39 mouse cellular contexts compared by ENCODE assay signal in the genomic region with DNA sequence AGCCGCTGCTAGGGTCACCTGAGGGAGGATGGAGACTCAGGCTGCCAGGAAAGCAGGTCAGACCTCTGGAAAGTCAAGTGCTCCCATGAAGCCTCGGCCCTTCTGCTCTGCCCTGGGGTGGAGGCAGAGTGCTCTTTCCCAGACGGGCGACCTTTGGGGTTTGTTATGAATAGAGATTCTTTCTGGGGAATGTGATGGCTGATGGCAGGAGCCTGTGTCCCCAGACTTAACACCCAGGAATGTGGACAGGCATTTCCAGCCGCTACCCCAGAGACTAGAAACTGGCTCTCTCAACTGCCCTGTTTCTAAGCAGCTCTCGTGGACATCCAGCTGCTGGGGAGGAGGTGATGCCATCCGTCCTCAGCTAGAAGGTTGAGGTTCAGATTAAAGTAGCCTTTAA. TPM values are rescaled to one million over a fixed set of nuclear protein-coding genes. Genes with fewer than 3 reads are reported as not detected.
DNase-seq lines count a peak whose midpoint lies in the region; ATAC-seq and TF ChIP-seq lines count a peak whose summit lies in the region.
"Had no signal": no experiment of that assay in that cellular context is flagged by ENCODE, and none has a peak within 500 bp of the region (broad histone marks: within the 10 kb centered on the region; RNA-seq: fewer than 3 reads in every experiment).

No protein-coding gene starts in this region.

- no peak for DNase-seq in forebrain, postnatal 0 days
- DNase-seq in lung, adult 18-20 months = peak; percentile 53 to 59
- DNase-seq in lung, adult 2 months = no peak
- peak; percentile 75 for DNase-seq in lung, postnatal 0 days (ENCODE audit: low spot score)
- DNase-seq in lung, postnatal 4 days = peak; percentile 41 to 80
- DNase-seq in thymus, postnatal 25 days = no peak
- no peak for DNase-seq in spleen, adult 12 weeks (ENCODE audit: low spot score)
- DNase-seq: adrenal gland, postnatal 14 days; cerebellum, adult 11 months; cerebellum, postnatal 10 days; gastrocnemius, postnatal 36 days; heart, postnatal 36 days; kidney, adult 2 months; kidney, postnatal 4 days; liver; midbrain, embryonic 14.5 days; right cerebral cortex, postnatal 25 days; spleen, adult 18-20 months; thymus, adult 18-20 months had no signal

- H3K9me3 ChIP-seq in forebrain, postnatal 0 days (ENCODE audit: low read length) = no peaks in the 10 kb centered on the region
- no peaks in the 10 kb centered on the region for H3K9me3 ChIP-seq in forebrain, embryonic 13.5 days (replicated peaks)
- H3K9me3 ChIP-seq in lung, postnatal 0 days (ENCODE audit: low read length) = no peaks in the 10 kb centered on the region
- H3K9me3 ChIP-seq: heart, embryonic 10.5 days; heart, embryonic 15.5 days; hindbrain, embryonic 12.5 days; intestine, embryonic 15.5 days; neural tube, embryonic 15.5 days had no signal

- peak overlapping the region; percentile 59; the same call in 1 of the 2 replicates for H3K27ac ChIP-seq in forebrain, postnatal 0 days (ENCODE audit: low read depth, low read length)
- H3K27ac ChIP-seq in forebrain, embryonic 13.5 days = no peak overlapping the region
- no peak overlapping the region for H3K27ac ChIP-seq in lung, postnatal 0 days (ENCODE audit: low read length)
- H3K27ac ChIP-seq: heart, embryonic 10.5 days; heart, embryonic 15.5 days; hindbrain, embryonic 12.5 days; hindbrain, postnatal 0 days; intestine, embryonic 15.5 days; kidney, postnatal 0 days; liver, embryonic 14.5 days; macrophage; neural tube, embryonic 15.5 days; stomach, postnatal 0 days had no signal

- no peak for TF ChIP-seq CTCF in forebrain, postnatal 0 days (IDR thresholded peaks at IDR 0.05; ENCODE audit: low read depth)
- no peak for TF ChIP-seq CTCF in lung, adult 2 months (IDR thresholded peaks at IDR 0.05; ENCODE audit: insufficient read depth, low read length)
- TF ChIP-seq CTCF in lung, postnatal 0 days (IDR thresholded peaks at IDR 0.05) = no peak

- H3K9ac ChIP-seq in forebrain, postnatal 0 days = no peak overlapping the region
- no peak overlapping the region for H3K9ac ChIP-seq in forebrain, embryonic 13.5 days
- H3K9ac ChIP-seq in lung, postnatal 0 days (replicated peaks; ENCODE audit: low read depth) = no peak overlapping the region
- H3K9ac ChIP-seq: heart, embryonic 15.5 days; hindbrain, embryonic 12.5 days; intestine, embryonic 15.5 days; liver, embryonic 14.5 days; neural tube, embryonic 15.5 days had no signal

- H3K4me2 ChIP-seq in forebrain, postnatal 0 days (ENCODE audit: low read depth) = no peak overlapping the region
- no peak overlapping the region for H3K4me2 ChIP-seq in forebrain, embryonic 13.5 days
- H3K4me2 ChIP-seq in lung, postnatal 0 days (replicated peaks; ENCODE audit: low read depth, low read length) = no peak overlapping the region
- H3K4me2 ChIP-seq: heart, embryonic 15.5 days; hindbrain, embryonic 12.5 days; intestine, embryonic 15.5 days; neural tube, embryonic 15.5 days had no signal

- no peaks in the 10 kb centered on the region for H3K4me1 ChIP-seq in forebrain, postnatal 0 days (ENCODE audit: insufficient read depth)
- no peaks in the 10 kb centered on the region for H3K4me1 ChIP-seq in forebrain, embryonic 13.5 days
- H3K4me1 ChIP-seq in lung, adult 2 months (ENCODE audit: control insufficient read depth, insufficient read depth, low read length) = no peaks in the 10 kb centered on the region
- no peaks in the 10 kb centered on the region for H3K4me1 ChIP-seq in lung, postnatal 0 days (ENCODE audit: insufficient read depth, low read depth, low read length)
- H3K4me1 ChIP-seq: intestine, embryonic 15.5 days had no signal

- ATAC-seq in forebrain, postnatal 0 days = no peak
- ATAC-seq in forebrain, embryonic 13.5 days = no peak
- ATAC-seq in lung, postnatal 0 days = peak; percentile 88
- ATAC-seq: forebrain, embryonic 14.5 days; hindbrain, postnatal 0 days; intestine, embryonic 15.5 days had no signal

- no peaks in the 10 kb centered on the region for H3K27me3 ChIP-seq in forebrain, postnatal 0 days (ENCODE audit: insufficient read depth, low read length)
- H3K27me3 ChIP-seq in forebrain, embryonic 13.5 days = no peaks in the 10 kb centered on the region
- H3K27me3 ChIP-seq in lung, postnatal 0 days (replicated peaks; ENCODE audit: insufficient read depth, low read length) = no peaks in the 10 kb centered on the region
- H3K27me3 ChIP-seq: hindbrain, embryonic 12.5 days; intestine, embryonic 15.5 days; neural tube, embryonic 15.5 days had no signal

- no peak for TF ChIP-seq POLR2A in lung, adult 2 months (IDR thresholded peaks at IDR 0.05; ENCODE audit: borderline replicate concordance, extremely low read depth, low read depth, low read length)

- H3K4me3 ChIP-seq in forebrain, postnatal 0 days (ENCODE audit: low read depth, low read length) = no peak overlapping the region
- no peak overlapping the region for H3K4me3 ChIP-seq in forebrain, embryonic 13.5 days
- no peak overlapping the region for H3K4me3 ChIP-seq in lung, adult 2 months (replicated peaks; ENCODE audit: extremely low read depth, low read depth, low read length)
- H3K4me3 ChIP-seq in lung, postnatal 0 days (ENCODE audit: low read depth, low read length) = no peak overlapping the region
- H3K4me3 ChIP-seq: heart, embryonic 10.5 days; heart, embryonic 15.5 days; hindbrain, embryonic 12.5 days; intestine, embryonic 15.5 days; neural tube, embryonic 15.5 days had no signal

- no peaks in the 10 kb centered on the region for H3K36me3 ChIP-seq in forebrain, postnatal 0 days (ENCODE audit: insufficient read depth)
- H3K36me3 ChIP-seq in forebrain, embryonic 13.5 days (ENCODE audit: poor library complexity, severe bottlenecking) = no peaks in the 10 kb centered on the region
- no peaks in the 10 kb centered on the region for H3K36me3 ChIP-seq in lung, postnatal 0 days (ENCODE audit: insufficient read depth, low read length)
- H3K36me3 ChIP-seq: heart, embryonic 10.5 days; heart, embryonic 15.5 days; hindbrain, embryonic 12.5 days; intestine, embryonic 15.5 days; neural tube, embryonic 15.5 days had no signal

- WGBS in forebrain, postnatal 0 days = 73% methylated on average over 7 of the region's 7 CpGs
- WGBS in forebrain, embryonic 13.5 days = 82% methylated on average over 7 of the region's 7 CpGs
- 42% methylated on average over 7 of the region's 7 CpGs for WGBS in lung, adult 2 months
- WGBS in lung, postnatal 0 days = 23% methylated on average over 7 of the region's 7 CpGs

- TF ChIP-seq EP300 in lung, postnatal 0 days (IDR thresholded peaks at IDR 0.05) = no peak

RNA-seq across cellular contexts. Expression of a gene that starts 11.0 kb away (rescaled TPM):
- total RNA-seq in forebrain, postnatal 0 days (2014; rRNA removed) = not detected in 2 replicates
- 0.31 and 0.43 TPM in 2 replicates for polyA plus RNA-seq in forebrain, postnatal 0 days (2015; fragmentation: Nextera tagmentation; extraction: Ambion mirVana)
- 0.25 and 0.26 TPM in 2 replicates for polyA plus RNA-seq in forebrain, embryonic 13.5 days (2015; fragmentation: Nextera tagmentation; extraction: Ambion mirVana)
- polyA plus RNA-seq in lung, adult 2 months (2012; rRNA removed) = 71.4 and 97.6 TPM in 2 replicates
- polyA plus RNA-seq in lung, postnatal 0 days (2015; fragmentation: Nextera tagmentation; extraction: Ambion mirVana) = 2.4 and 2.7 TPM in 2 replicates
- total RNA-seq: CH12.LX; megakaryocyte-erythroid progenitor cell, adult 5-6 weeks had no signal
- polyA plus RNA-seq: macrophage had no signal

RNA-seq across cellular contexts. Expression of a gene that starts 43.7 kb away (rescaled TPM):
- 0.19 TPM in 1 of 2 replicates, not detected in the other for total RNA-seq in forebrain, postnatal 0 days (2014; rRNA removed)
- polyA plus RNA-seq in forebrain, postnatal 0 days (2015; fragmentation: Nextera tagmentation; extraction: Ambion mirVana) = 0.15 TPM in 1 of 2 replicates, not detected in the other
- not detected in 2 replicates for polyA plus RNA-seq in forebrain, embryonic 13.5 days (2015; fragmentation: Nextera tagmentation; extraction: Ambion mirVana)
- not detected in 2 replicates for polyA plus RNA-seq in lung, adult 2 months (2012; rRNA removed)
- polyA plus RNA-seq in lung, postnatal 0 days (2015; fragmentation: Nextera tagmentation; extraction: Ambion mirVana) = not detected in 2 replicates
- total RNA-seq: adrenal gland, postnatal 14 days; CH12.LX; ES-E14; gastrocnemius, adult 18-20 months; gastrocnemius, postnatal 36 days; heart, postnatal 36 days; left cerebral cortex, postnatal 14 days; megakaryocyte-erythroid progenitor cell, adult 5-6 weeks had no signal
- polyA plus RNA-seq: C2C12; embryonic facial prominence, embryonic 14.5 days; forebrain, embryonic 14.5 days; heart, embryonic 10.5 days; heart, embryonic 15.5 days; hindbrain, embryonic 12.5 days; intestine, embryonic 15.5 days; kidney, adult 2 months; kidney, postnatal 0 days; limb, embryonic 11.5 days; liver, embryonic 14.5 days; macrophage; midbrain, embryonic 14.5 days; neural tube, embryonic 15.5 days; stomach, postnatal 0 days had no signal

RNA-seq across cellular contexts. Expression of a gene that starts 59.7 kb away (rescaled TPM):
- total RNA-seq in forebrain, postnatal 0 days (2014; rRNA removed) = 4.3 and 6.2 TPM in 2 replicates
- 4.6 and 5.4 TPM in 2 replicates for polyA plus RNA-seq in forebrain, postnatal 0 days (2015; fragmentation: Nextera tagmentation; extraction: Ambion mirVana)
- polyA plus RNA-seq in forebrain, embryonic 13.5 days (2015; fragmentation: Nextera tagmentation; extraction: Ambion mirVana) = 6.6 and 7.3 TPM in 2 replicates
- 2.4 and 105 TPM in 2 replicates for polyA plus RNA-seq in lung, adult 2 months (2012; rRNA removed)
- polyA plus RNA-seq in lung, postnatal 0 days (2015; fragmentation: Nextera tagmentation; extraction: Ambion mirVana) = 3.2 and 3.6 TPM in 2 replicates

Comparison
In these comparisons a context has a peak if more than half of its experiments do, and no peak if none do; other contexts are left out.
1. DNase-seq: peak in lung, adult 18-20 months (2 of 2), lung, postnatal 0 days (single experiment) and lung, postnatal 4 days (2 of 2); none in forebrain, postnatal 0 days (single experiment), lung, adult 2 months (single experiment), thymus, postnatal 25 days (single experiment) and spleen, adult 12 weeks (single experiment).
2. RNA of a gene that starts 11.0 kb away (polyA plus RNA-seq): 71.4 to 97.6 TPM in lung, adult 2 months; 2.4 to 2.7 TPM in lung, postnatal 0 days, 0.31 to 0.43 TPM in forebrain, postnatal 0 days and 0.25 to 0.26 TPM in forebrain, embryonic 13.5 days; every median in the first group is over 10 times any median in the second.